Mouse (Mus musculus): ENCODE measurements around the gene Tor1aip2. TPM values are rescaled to one million over a fixed set of nuclear protein-coding genes. Genes with fewer than 3 reads are reported as not detected.

The Tor1aip2 gene
- 56.0 and 60.8 TPM in 2 replicates for total RNA-seq (2014; rRNA removed)
- polyA plus RNA-seq (2015; fragmentation: Nextera tagmentation; extraction: Ambion mirVana): 43.3 and 50.3 TPM in 2 replicates

- Histone ChIP-seq H3K9ac (peak within 1 kb of the TSS; percentile 95), H3K4me2 (ENCODE audit: low read depth) (peak within 1 kb of the TSS; percentile 64), H3K27ac (ENCODE audit: low read depth, low read length) (peak within 1 kb of the TSS; percentile 100), H3K9me3 (ENCODE audit: low read length) (no peaks in the 10 kb centered on the region), H3K27me3 (ENCODE audit: insufficient read depth, low read length) (no peaks in the 10 kb centered on the region), H3K4me1 (ENCODE audit: insufficient read depth) (peaks cover 8% of the 10 kb centered on the region), H3K4me3 (ENCODE audit: low read depth, low read length) (peak within 1 kb of the TSS; percentile 91), H3K36me3 (ENCODE audit: insufficient read depth) (peaks cover 27% of the 10 kb centered on the region)
- ATAC-seq (peak; percentile 57), DNase-seq (no peak)
- WGBS: 1% methylated on average over 59 of the region's 59 CpGs
- no peak for TF ChIP-seq CTCF (IDR thresholded peaks at IDR 0.05; ENCODE audit: low read depth)
Measured at GRCm38 (mm10) chr1:156035269-156035929, at the start of gene Tor1aip2. Tor1aip2 (plus strand) TSS chr1:156035403.

- no peak for ATAC-seq
Measured at GRCm38 (mm10) chr1:155987625-155988024, 47.6 kb upstream of the Tor1aip2 start.

GRCm38 (mm10) chr1:155989387-155989786 lies 45.8 kb upstream of the Tor1aip2 start:
- no peaks in the 10 kb centered on the region for H3K27me3 ChIP-seq (ENCODE audit: insufficient read depth, low read length)
- no peaks in the 10 kb centered on the region for H3K36me3 ChIP-seq (ENCODE audit: insufficient read depth)
- H3K9ac ChIP-seq: no peak overlapping the region
- no peak overlapping the region for H3K4me2 ChIP-seq (ENCODE audit: low read depth)
- H3K27ac ChIP-seq (ENCODE audit: low read depth, low read length): no peak overlapping the region
- no peaks in the 10 kb centered on the region for H3K4me1 ChIP-seq (ENCODE audit: insufficient read depth)
- no peak overlapping the region for H3K4me3 ChIP-seq (ENCODE audit: low read depth, low read length)
- no peak for ATAC-seq
- no peak for TF ChIP-seq CTCF (IDR thresholded peaks at IDR 0.05; ENCODE audit: low read depth)
- WGBS: 0% methylated on average over 2 of the region's 2 CpGs
- no peak for DNase-seq
- no peaks in the 10 kb centered on the region for H3K9me3 ChIP-seq (ENCODE audit: low read length)

More at GRCm38 (mm10) chr1:155987625-155988024, 47.6 kb upstream of the Tor1aip2 start:
- Histone ChIP-seq H3K27me3 (ENCODE audit: insufficient read depth, low read length) (no peaks in the 10 kb centered on the region), H3K27ac (ENCODE audit: low read depth, low read length) (no peak overlapping the region), H3K4me2 (ENCODE audit: low read depth) (no peak overlapping the region), H3K9ac (no peak overlapping the region), H3K4me1 (ENCODE audit: insufficient read depth) (no peaks in the 10 kb centered on the region), H3K4me3 (ENCODE audit: low read depth, low read length) (no peak overlapping the region), H3K36me3 (ENCODE audit: insufficient read depth) (no peaks in the 10 kb centered on the region), H3K9me3 (ENCODE audit: low read length) (no peaks in the 10 kb centered on the region)
- DNase-seq: no peak
- WGBS: 79% methylated on average over 2 of the region's 2 CpGs
- TF ChIP-seq CTCF (IDR thresholded peaks at IDR 0.05; ENCODE audit: low read depth): no peak

- Histone ChIP-seq H3K27me3 (ENCODE audit: insufficient read depth, low read length) (no peaks in the 10 kb centered on the region), H3K4me2 (ENCODE audit: low read depth) (no peak overlapping the region), H3K9ac (no peak overlapping the region), H3K4me1 (ENCODE audit: insufficient read depth) (no peaks in the 10 kb centered on the region), H3K4me3 (ENCODE audit: low read depth, low read length) (no peak overlapping the region), H3K9me3 (ENCODE audit: low read length) (no peaks in the 10 kb centered on the region), H3K36me3 (ENCODE audit: insufficient read depth) (no peaks in the 10 kb centered on the region), H3K27ac (ENCODE audit: low read depth, low read length) (no peak overlapping the region)
- no peak for ATAC-seq
- 61% methylated on average over 11 of the region's 11 CpGs for WGBS
- TF ChIP-seq CTCF (IDR thresholded peaks at IDR 0.05; ENCODE audit: low read depth): no peak
- no peak for DNase-seq
Measured at GRCm38 (mm10) chr1:155990391-155990790, 44.8 kb upstream of the Tor1aip2 start.

- no peak overlapping the region for H3K27ac ChIP-seq (ENCODE audit: low read depth, low read length)
- no peak for DNase-seq
- no peaks in the 10 kb centered on the region for H3K4me1 ChIP-seq (ENCODE audit: insufficient read depth)
- H3K9me3 ChIP-seq (ENCODE audit: low read length): no peaks in the 10 kb centered on the region
- H3K4me2 ChIP-seq (ENCODE audit: low read depth): no peak overlapping the region
- no peak overlapping the region for H3K4me3 ChIP-seq (ENCODE audit: low read depth, low read length)
- H3K9ac ChIP-seq: no peak overlapping the region
- ATAC-seq: no peak
- H3K36me3 ChIP-seq (ENCODE audit: insufficient read depth): no peaks in the 10 kb centered on the region
- no peak for TF ChIP-seq CTCF (IDR thresholded peaks at IDR 0.05; ENCODE audit: low read depth)
- WGBS: 87% methylated on average over 2 of the region's 2 CpGs
- no peaks in the 10 kb centered on the region for H3K27me3 ChIP-seq (ENCODE audit: insufficient read depth, low read length)
Measured at GRCm38 (mm10) chr1:155994524-155994923, 40.7 kb upstream of the Tor1aip2 start.

- no peak for TF ChIP-seq CTCF (IDR thresholded peaks at IDR 0.05; ENCODE audit: low read depth)
- Histone ChIP-seq H3K27ac (ENCODE audit: low read depth, low read length) (no peak overlapping the region), H3K9me3 (ENCODE audit: low read length) (no peaks in the 10 kb centered on the region), H3K4me1 (ENCODE audit: insufficient read depth) (no peaks in the 10 kb centered on the region), H3K27me3 (ENCODE audit: insufficient read depth, low read length) (no peaks in the 10 kb centered on the region), H3K4me2 (ENCODE audit: low read depth) (no peak overlapping the region), H3K36me3 (ENCODE audit: insufficient read depth) (no peaks in the 10 kb centered on the region), H3K9ac (no peak overlapping the region), H3K4me3 (ENCODE audit: low read depth, low read length) (no peak overlapping the region)
- DNase-seq (no peak), ATAC-seq (no peak)
- 86% methylated on average over 2 of the region's 2 CpGs for WGBS
Measured at GRCm38 (mm10) chr1:155995612-155996011, 39.6 kb upstream of the Tor1aip2 start.

GRCm38 (mm10) chr1:156002366-156002765 lies 32.8 kb upstream of the Tor1aip2 start:
- DNase-seq (no peak), ATAC-seq (no peak)
- peaks cover 11% of the 10 kb centered on the region for H3K36me3 ChIP-seq (ENCODE audit: insufficient read depth)
- H3K27me3 ChIP-seq (ENCODE audit: insufficient read depth, low read length): no peaks in the 10 kb centered on the region
- H3K9me3 ChIP-seq (ENCODE audit: low read length): no peaks in the 10 kb centered on the region
- no peak for TF ChIP-seq CTCF (IDR thresholded peaks at IDR 0.05; ENCODE audit: low read depth)
- no peak overlapping the region for H3K27ac ChIP-seq (ENCODE audit: low read depth, low read length)
- H3K4me3 ChIP-seq (ENCODE audit: low read depth, low read length): no peak overlapping the region
- no peak overlapping the region for H3K4me2 ChIP-seq (ENCODE audit: low read depth)
- H3K9ac ChIP-seq: no peak overlapping the region
- WGBS: 89% methylated on average over 8 of the region's 8 CpGs
- no peaks in the 10 kb centered on the region for H3K4me1 ChIP-seq (ENCODE audit: insufficient read depth)
